Mouse (Mus musculus) embryonic stem cell, embryonic (primary cell): ENCODE measurements at regions not wholly inside any gene's neighbourhood (a gene's known extent, or its start where the extent isn't known, plus 50 kb on each side); places are given as distances from the start of the nearest gene placed in this dataset.

Experiments
- CTCF ChIA-PET, 4 experiments: fragments of 300-600 bp in 2 of 4; fragments of 350-600 bp in 2 of 4; sonication (Branson Sonifier 250); formaldehyde crosslinking; loops; one replicate each; lab custom pipeline; 2022; ENCODE audit warnings: inconsistent platforms in 2 of 4; lab: Charles Lee
- POLR2A ChIA-PET, 4 experiments: fragments of 300-600 bp in 2 of 4; fragments of 350-600 bp in 2 of 4; sonication (Branson Sonifier 250); formaldehyde crosslinking; loops; one replicate each; lab custom pipeline; 2022; ENCODE audit warnings: antibody characterized with exemption in 4 of 4, inconsistent platforms in 1 of 4; lab: Charles Lee

GRCm38 (mm10) chr9:79028234-79028633 lies 412.9 kb downstream of the Cd109 start:
- ChIA-PET CTCF (no interaction called here), POLR2A (interaction anchor here in 1 of 4 experiments (0.7 kb wide), 1 partner anchor 602 kb away, joined by 4 read pairs; no protein-coding TSS in a partner anchor)

- CTCF ChIA-PET: no interaction called here
- POLR2A ChIA-PET: interaction anchor here in 2 of 4 experiments (0.5 to 0.7 kb wide), 2 partner anchors 428 to 685 kb away, joined by 4 to 5 read pairs; no protein-coding TSS in a partner anchor
Measured at GRCm38 (mm10) chr9:79029456-79029855, 414.1 kb downstream of the Cd109 start.

GRCm38 (mm10) chr9:79035677-79036076 lies 420.3 kb downstream of the Cd109 start:
- ChIA-PET POLR2A (no interaction called here), CTCF (interaction anchor here in 1 of 4 experiments (1.5 kb wide), 1 partner anchor 686 kb away, joined by 3 read pairs; no protein-coding TSS in a partner anchor)

- CTCF ChIA-PET: interaction anchor here in 1 of 4 experiments (1.5 kb wide), 1 partner anchor 684 kb away, joined by 3 read pairs; no protein-coding TSS in a partner anchor
Measured at GRCm38 (mm10) chr9:79037054-79037453, 421.7 kb downstream of the Cd109 start.

GRCm38 (mm10) chr9:79038971-79039370 lies 423.6 kb downstream of the Cd109 start:
- ChIA-PET POLR2A (no interaction called here), CTCF (no interaction called here)

More at GRCm38 (mm10) chr9:79037054-79037453, 421.7 kb downstream of the Cd109 start:
- POLR2A ChIA-PET: interaction anchor here in 1 of 4 experiments (0.5 kb wide), 1 partner anchor 183 kb away, joined by 3 read pairs; no protein-coding TSS in a partner anchor

GRCm38 (mm10) chr9:79044344-79044743 lies 429.0 kb downstream of the Cd109 start:
- ChIA-PET CTCF (interaction anchor here in 2 of 4 experiments (0.7 to 2.2 kb wide), 4 partner anchors 39 to 677 kb away, joined by 3 to 8 read pairs (median 5); no protein-coding TSS in a partner anchor), POLR2A (interaction anchor here in 1 of 4 experiments (0.6 kb wide), 1 partner anchor 1969 kb away, joined by 4 read pairs; no protein-coding TSS in a partner anchor)

- ChIA-PET POLR2A (interaction anchor here in 1 of 4 experiments (0.6 kb wide), 1 partner anchor 1506 kb away, joined by 3 read pairs; no protein-coding TSS in a partner anchor), CTCF (interaction anchor here (0.6 to 2.2 kb wide), 8 partner anchors 9 to 958 kb away, joined by 3 to 8 read pairs (median 4); no protein-coding TSS in a partner anchor)
Measured at GRCm38 (mm10) chr9:79045314-79045713, 430.0 kb downstream of the Cd109 start.

- CTCF ChIA-PET: interaction anchor here in 1 of 4 experiments (0.7 kb wide), 1 partner anchor 618 kb away, joined by 3 read pairs; no protein-coding TSS in a partner anchor
- POLR2A ChIA-PET: no interaction called here
Measured at GRCm38 (mm10) chr9:79071961-79072360, 456.6 kb downstream of the Cd109 start.

GRCm38 (mm10) chr9:79109611-79110010 lies 494.3 kb downstream of the Cd109 start:
- ChIA-PET POLR2A (no interaction called here), CTCF (interaction anchor here in 2 of 4 experiments (0.6 to 1.0 kb wide), 2 partner anchors 190 to 612 kb away, joined by 3 read pairs; no protein-coding TSS in a partner anchor)

- ChIA-PET POLR2A (no interaction called here), CTCF (no interaction called here)
Measured at GRCm38 (mm10) chr9:79111326-79111725, 496.0 kb downstream of the Cd109 start.

GRCm38 (mm10) chr9:79140970-79141369 lies 525.6 kb downstream of the Cd109 start:
- ChIA-PET POLR2A (no interaction called here), CTCF (no interaction called here)

GRCm38 (mm10) chr9:79146004-79146403 lies 530.7 kb downstream of the Cd109 start:
- ChIA-PET CTCF (interaction anchor here in 1 of 4 experiments (0.7 kb wide), 1 partner anchor 13 kb away, joined by 3 read pairs; no protein-coding TSS in a partner anchor), POLR2A (no interaction called here)

- POLR2A ChIA-PET: no interaction called here
- CTCF ChIA-PET: no interaction called here
Measured at GRCm38 (mm10) chr9:79165596-79165995, 550.2 kb downstream of the Cd109 start.

- POLR2A ChIA-PET: no interaction called here
- CTCF ChIA-PET: no interaction called here
Measured at GRCm38 (mm10) chr9:79173036-79173435, 545.6 kb downstream of the Col12a1 start.

- ChIA-PET CTCF (no interaction called here), POLR2A (no interaction called here)
Measured at GRCm38 (mm10) chr9:79179954-79180353, 538.7 kb downstream of the Col12a1 start.

- CTCF ChIA-PET: no interaction called here
- POLR2A ChIA-PET: no interaction called here
Measured at GRCm38 (mm10) chr9:79195420-79195819, 523.2 kb downstream of the Col12a1 start.

GRCm38 (mm10) chr9:79201755-79202154 lies 516.9 kb downstream of the Col12a1 start:
- CTCF ChIA-PET: no interaction called here
- POLR2A ChIA-PET: no interaction called here

- ChIA-PET POLR2A (no interaction called here), CTCF (no interaction called here)
Measured at GRCm38 (mm10) chr9:79213364-79213763, 505.3 kb downstream of the Col12a1 start.

GRCm38 (mm10) chr9:79215986-79216385 lies 502.6 kb downstream of the Col12a1 start:
- ChIA-PET POLR2A (no interaction called here), CTCF (no interaction called here)

- POLR2A ChIA-PET: no interaction called here
- CTCF ChIA-PET: no interaction called here
Measured at GRCm38 (mm10) chr9:79216432-79216831, 502.2 kb downstream of the Col12a1 start.

GRCm38 (mm10) chr9:79233081-79233480 lies 485.6 kb downstream of the Col12a1 start:
- CTCF ChIA-PET: no interaction called here
- POLR2A ChIA-PET: no interaction called here
